Mouse (Mus musculus): ENCODE measurements around the gene Afap1.

Afap1 gene

GRCm38 (mm10) chr5:35933059-35933458 is 39.9 kb downstream of the Afap1 start:
- in situ Hi-C loops (cut with MboI), result no loop called here

- in situ Hi-C loops (cut with MboI), result no loop called here
Observed at GRCm38 (mm10) chr5:35935939-35936338, 42.8 kb downstream of the Afap1 start.

- in situ Hi-C loops (cut with MboI), result no loop called here
Observed at GRCm38 (mm10) chr5:35938249-35939223, 45.4 kb downstream of the Afap1 start.

- in situ Hi-C loops (cut with MboI), result no loop called here
Observed at GRCm38 (mm10) chr5:35939958-35940357, 46.8 kb downstream of the Afap1 start.

DNA sequence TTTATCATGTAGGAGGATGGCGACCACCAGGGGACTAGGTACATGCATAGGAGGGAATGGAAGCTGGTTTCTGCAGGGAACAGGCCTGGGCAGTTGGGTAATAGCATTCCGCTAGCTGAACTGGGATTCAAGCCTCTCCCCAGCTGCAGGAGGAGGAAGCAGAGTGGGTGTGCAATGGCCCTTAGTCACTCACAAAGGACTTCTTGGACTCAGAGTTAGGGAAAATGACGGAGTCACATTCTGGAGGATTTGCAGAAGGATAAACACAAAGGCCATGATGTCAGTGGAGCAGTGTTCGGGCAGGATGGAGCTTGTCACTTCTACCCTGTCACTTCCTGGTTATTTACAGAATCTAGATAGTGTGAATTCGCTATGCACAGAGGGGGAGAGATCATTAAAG is 50.4 kb downstream of the Afap1 start:
- in situ Hi-C loops (cut with MboI), result no loop called here

- in situ Hi-C loops (cut with MboI), result no loop called here
Observed at GRCm38 (mm10) chr5:35946841-35947240, 53.7 kb downstream of the Afap1 start.

DNA sequence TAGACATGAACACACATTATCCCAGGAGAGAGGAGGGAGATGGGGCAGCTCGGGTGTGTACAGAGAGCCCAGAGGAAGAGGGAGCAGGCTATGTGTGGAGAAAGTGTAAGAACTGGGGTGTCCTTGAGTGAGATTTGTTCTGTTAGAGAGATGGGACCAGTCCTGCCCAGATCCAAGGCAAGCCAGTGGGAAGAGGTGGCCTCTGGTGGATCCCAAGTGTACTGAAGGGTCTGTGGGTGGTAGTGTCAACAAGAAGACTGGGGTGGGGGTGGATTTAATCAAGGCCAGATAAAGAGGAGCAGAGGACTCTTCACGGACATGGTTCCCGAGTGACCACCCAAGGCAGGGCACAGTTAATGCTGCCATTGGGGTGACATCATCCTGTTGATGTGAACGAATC is 54.3 kb downstream of the Afap1 start:
- in situ Hi-C loops (cut with MboI), result no loop called here

DNA sequence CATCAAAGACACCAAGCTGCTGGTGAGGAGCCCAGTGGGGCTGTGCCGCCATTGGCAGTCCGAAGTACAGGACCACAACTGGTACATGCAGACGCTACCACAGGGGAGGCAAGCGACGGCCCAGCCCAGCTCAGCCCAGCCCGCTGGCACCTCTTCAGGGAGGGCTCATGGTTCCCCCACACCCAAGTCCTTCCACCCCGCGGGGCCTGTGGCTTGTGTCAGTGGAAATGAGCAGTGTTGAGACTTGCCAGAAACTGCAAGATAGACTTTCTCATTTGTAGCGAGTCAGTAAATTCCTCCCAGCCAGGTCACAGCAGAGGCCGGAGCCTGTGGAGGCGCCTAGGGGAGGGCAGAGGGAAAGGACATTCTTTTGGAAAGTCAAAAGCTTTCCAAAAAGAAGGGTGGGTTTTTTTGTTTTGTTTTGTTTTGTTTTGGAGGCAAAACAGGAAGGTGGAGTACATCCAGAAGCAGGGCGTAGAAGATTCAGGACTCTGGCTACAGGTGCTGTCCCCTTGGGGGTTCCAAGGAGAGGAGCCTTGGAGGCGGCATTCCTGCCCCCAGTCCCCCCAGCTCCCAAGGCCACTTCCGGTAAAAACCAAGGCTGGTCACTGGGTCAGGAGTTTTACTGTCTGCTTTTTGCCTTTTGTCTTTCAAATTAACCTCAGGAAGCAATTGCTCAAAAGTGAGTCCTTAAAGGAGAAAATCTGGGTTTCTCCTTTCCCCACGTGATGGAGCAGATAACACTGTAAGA is 55.3 kb downstream of the Afap1 start:
- in situ Hi-C loops (cut with MboI), result no loop called here

DNA sequence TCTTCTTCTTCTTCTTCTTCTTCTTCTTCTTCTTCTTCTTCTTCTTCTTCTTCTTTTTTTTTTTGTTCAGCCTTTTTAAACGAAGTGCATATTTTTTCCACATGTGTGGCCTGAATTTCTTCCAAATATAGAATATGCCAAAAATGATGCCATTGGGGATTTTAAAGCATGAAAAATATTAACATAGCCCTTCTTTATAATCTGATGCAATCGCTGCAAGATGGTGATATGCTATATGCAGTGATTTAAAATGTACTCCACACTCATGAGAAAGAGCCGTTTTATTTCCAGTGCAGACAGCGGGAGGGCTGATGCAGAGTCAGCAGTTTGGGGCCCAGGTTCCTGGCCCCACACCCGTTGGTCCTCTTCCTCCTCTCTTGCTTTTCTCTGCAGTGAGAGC is 55.9 kb downstream of the Afap1 start:
- in situ Hi-C loops (cut with MboI), result no loop called here

- in situ Hi-C loops (cut with MboI), result no loop called here
Observed at GRCm38 (mm10) chr5:35950504-35950903, 57.4 kb downstream of the Afap1 start.

GRCm38 (mm10) chr5:35954055-35954718 is 61.1 kb downstream of the Afap1 start:
- in situ Hi-C loops (cut with MboI), result no loop called here

DNA sequence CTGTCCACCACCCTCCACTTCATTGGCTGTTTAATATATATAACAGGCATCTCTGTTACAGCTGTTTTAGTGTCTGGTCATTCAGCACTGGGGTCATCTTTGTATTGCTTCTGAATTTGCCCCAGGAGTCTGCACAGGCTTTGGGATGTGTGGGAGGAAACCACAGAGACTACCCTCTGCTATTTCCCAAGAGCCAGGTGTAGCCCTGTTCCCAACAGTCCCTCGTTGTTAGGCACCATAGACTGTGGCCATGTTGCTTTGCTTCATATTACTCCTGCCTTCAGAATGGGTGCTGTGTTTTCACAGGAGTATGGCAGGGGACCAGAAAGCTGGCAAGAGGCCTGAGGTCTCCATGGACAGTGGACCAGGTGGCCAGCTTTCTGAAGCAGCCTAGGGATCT is 63.1 kb downstream of the Afap1 start:
- in situ Hi-C loops (cut with MboI), result no loop called here

GRCm38 (mm10) chr5:35958681-35959080 is 65.6 kb downstream of the Afap1 start:
- in situ Hi-C loops (cut with MboI), result no loop called here

- in situ Hi-C loops (cut with MboI), result loop anchor here (10.0 kb wide), 1 partner anchor 95 kb away; no protein-coding TSS in a partner anchor
Observed at GRCm38 (mm10) chr5:35960168-35960567, 67.0 kb downstream of the Afap1 start.

DNA sequence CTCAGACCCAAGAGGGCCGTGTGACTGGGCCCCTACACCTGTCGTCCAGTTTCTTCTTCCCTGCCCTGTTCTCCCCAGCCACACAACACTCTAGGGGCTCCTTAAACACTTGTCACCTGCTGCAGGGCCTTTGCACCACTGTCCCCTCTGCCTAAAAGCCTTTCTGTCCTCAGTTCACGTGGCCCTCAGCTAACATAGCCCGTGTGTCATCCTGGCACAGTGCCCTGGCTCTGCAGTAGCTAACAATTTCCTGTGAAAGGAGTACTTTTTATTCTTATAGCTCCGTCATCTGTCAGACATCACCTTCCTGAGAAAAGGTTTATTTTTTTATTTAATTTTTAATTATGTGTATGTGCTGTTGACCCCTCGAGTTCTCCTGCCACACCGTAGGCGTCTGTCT is 68.2 kb downstream of the Afap1 start:
- in situ Hi-C loops (cut with MboI), result loop anchor here (10.0 kb wide), 1 partner anchor 96 kb away; no protein-coding TSS in a partner anchor

- in situ Hi-C loops (cut with MboI), result loop anchor here (10.0 kb wide), 1 partner anchor 99 kb away; no protein-coding TSS in a partner anchor
Observed at GRCm38 (mm10) chr5:35963635-35964034, 70.5 kb downstream of the Afap1 start.

GRCm38 (mm10) chr5:35965036-35965435 is 71.9 kb downstream of the Afap1 start:
- in situ Hi-C loops (cut with MboI), result loop anchor here (10.0 kb wide), 1 partner anchor 100 kb away; no protein-coding TSS in a partner anchor

DNA sequence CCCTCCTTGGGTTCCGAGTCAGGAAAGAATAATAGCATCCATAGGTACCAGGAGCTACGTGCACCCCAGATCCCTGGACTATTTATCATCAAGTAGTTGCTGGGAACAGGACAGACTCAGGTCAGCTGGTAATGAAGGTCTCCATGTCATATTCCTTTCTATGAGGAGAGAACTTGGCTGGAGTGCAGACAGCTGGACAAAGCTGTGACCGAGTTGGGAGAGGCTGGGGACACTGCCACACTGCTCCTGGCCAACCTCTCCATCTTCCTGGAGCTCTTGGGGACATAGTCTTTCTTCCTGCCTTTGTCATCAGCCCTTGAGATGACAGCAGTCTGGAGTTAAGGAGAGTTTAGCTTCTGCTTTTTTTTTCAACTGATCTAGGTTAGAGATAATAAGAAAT is 76.7 kb downstream of the Afap1 start:
- in situ Hi-C loops (cut with MboI), result loop anchor here (10.0 kb wide), 1 partner anchor 105 kb away; no protein-coding TSS in a partner anchor

GRCm38 (mm10) chr5:35970380-35971105 is 77.4 kb downstream of the Afap1 start:
- in situ Hi-C loops (cut with MboI), result no loop called here

GRCm38 (mm10) chr5:35971841-35972578 is 78.9 kb downstream of the Afap1 start:
- in situ Hi-C loops (cut with MboI), result no loop called here

DNA sequence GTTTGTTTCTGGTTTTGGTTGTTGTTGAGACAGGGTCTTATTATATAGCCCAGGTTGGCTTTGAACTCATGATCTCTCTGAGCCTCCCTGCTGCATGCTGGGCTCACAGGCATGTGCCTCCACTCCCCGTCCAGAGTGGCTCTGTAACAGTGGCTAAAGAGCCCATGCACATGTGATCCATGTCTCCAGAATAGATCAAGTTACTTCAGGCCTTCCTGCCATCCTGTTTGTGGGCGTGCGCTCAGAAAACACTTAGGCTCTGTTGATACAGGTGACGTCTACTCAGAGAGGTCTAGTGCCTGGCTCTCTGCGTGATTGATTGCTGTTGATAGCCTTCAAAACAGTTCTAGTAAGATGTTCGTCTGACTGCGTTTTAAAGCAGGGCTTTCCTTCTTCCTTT is 79.6 kb downstream of the Afap1 start:
- in situ Hi-C loops (cut with MboI), result no loop called here

All from mature B cell (primary cell).